Mouse (Mus musculus) embryonic facial prominence, embryonic 15.5 days (tissue): Measurements from ENCODE around the gene Capn15. TPM values are rescaled to one million over a fixed set of nuclear protein-coding genes. Genes with fewer than 3 reads are reported as not detected.

Experiments
- ATAC-seq: fragments of 200-750 bp; cut with Nextera tagmentation; 2 replicates; pipeline ENCODE4 v1.8.0; 2017; ENCODE audit warnings: low read depth, moderate TSS enrichment; ENCODE audit not compliant: insufficient number of reproducible peaks, low FRiP score, low TSS enrichment
- H3K27ac ChIP-seq: fragments of 300-500 bp; sonication (generic); replicated peaks from 2 replicates; pipeline ENCODE4 v1.5.1; 2015; ENCODE audit warnings: mild to moderate bottlenecking, inconsistent platforms
- H3K27me3 ChIP-seq: fragments of 300-500 bp; sonication (generic); 2 replicates; pipeline ENCODE4 v1.6.1; 2015; ENCODE audit warnings: inconsistent platforms
- H3K36me3 ChIP-seq: fragments of 300-500 bp; sonication (generic); 2 replicates; pipeline ENCODE4 v1.6.1; 2015; ENCODE audit warnings: mild to moderate bottlenecking, inconsistent platforms
- H3K4me1 ChIP-seq: fragments of 300-500 bp; sonication (generic); 2 replicates; pipeline ENCODE4 v1.6.1; 2015; ENCODE audit warnings: inconsistent platforms
- H3K4me2 ChIP-seq: fragments of 300-500 bp; sonication (generic); replicated peaks from 2 replicates; pipeline ENCODE4 v1.6.1; 2015; ENCODE audit warnings: mild to moderate bottlenecking, inconsistent platforms
- H3K4me3 ChIP-seq: fragments of 300-500 bp; sonication (generic); replicated peaks from 2 replicates; pipeline ENCODE4 v1.5.1; 2015; ENCODE audit warnings: mild to moderate bottlenecking, inconsistent platforms
- H3K9ac ChIP-seq: fragments of 300-500 bp; sonication (generic); 2 replicates; pipeline ENCODE4 v1.6.1; 2015; ENCODE audit warnings: inconsistent platforms
- H3K9me3 ChIP-seq: fragments of 300-500 bp; sonication (generic); replicated peaks from 2 replicates; pipeline ENCODE4 v1.6.1; 2016; ENCODE audit warnings: inconsistent platforms
- WGBS: fragments of 180-500 bp; shearing (Covaris S2); methylation state at CpG from one replicate; pipeline ENCODE4 v1.1.7; 2015; 5-methylcytosine and 5-hydroxymethylcytosine counted together
- polyA plus RNA-seq: library from polyadenylated mRNA; unstranded; fragments of >200 nt; fragmentation: Nextera tagmentation; extraction: Ambion mirVana; gene quantifications from 2 replicates; pipeline ENCODE4 v1.2.1, GENCODE M21; 2015

Capn15 gene
- polyA plus RNA-seq, 1 experiment from 2014 or later: 29.8 TPM

GRCm38 (mm10) chr17:25953161-25953560, 32.4 kb downstream of the Capn15 start:
- Histone ChIP-seq H3K4me3 (no peak overlapping the region), H3K9ac (no peak overlapping the region), H3K4me1 (peaks cover 15% of the 10 kb centered on the region), H3K4me2 (no peak overlapping the region), H3K27me3 (peaks cover 43% of the 10 kb centered on the region), H3K36me3 (peaks cover 8% of the 10 kb centered on the region; the same call in 1 of the 2 replicates), H3K9me3 (no peaks in the 10 kb centered on the region), H3K27ac (no peak overlapping the region)
- no peak for ATAC-seq
- WGBS: 76% methylated on average over 5 of the region's 5 CpGs

DNA sequence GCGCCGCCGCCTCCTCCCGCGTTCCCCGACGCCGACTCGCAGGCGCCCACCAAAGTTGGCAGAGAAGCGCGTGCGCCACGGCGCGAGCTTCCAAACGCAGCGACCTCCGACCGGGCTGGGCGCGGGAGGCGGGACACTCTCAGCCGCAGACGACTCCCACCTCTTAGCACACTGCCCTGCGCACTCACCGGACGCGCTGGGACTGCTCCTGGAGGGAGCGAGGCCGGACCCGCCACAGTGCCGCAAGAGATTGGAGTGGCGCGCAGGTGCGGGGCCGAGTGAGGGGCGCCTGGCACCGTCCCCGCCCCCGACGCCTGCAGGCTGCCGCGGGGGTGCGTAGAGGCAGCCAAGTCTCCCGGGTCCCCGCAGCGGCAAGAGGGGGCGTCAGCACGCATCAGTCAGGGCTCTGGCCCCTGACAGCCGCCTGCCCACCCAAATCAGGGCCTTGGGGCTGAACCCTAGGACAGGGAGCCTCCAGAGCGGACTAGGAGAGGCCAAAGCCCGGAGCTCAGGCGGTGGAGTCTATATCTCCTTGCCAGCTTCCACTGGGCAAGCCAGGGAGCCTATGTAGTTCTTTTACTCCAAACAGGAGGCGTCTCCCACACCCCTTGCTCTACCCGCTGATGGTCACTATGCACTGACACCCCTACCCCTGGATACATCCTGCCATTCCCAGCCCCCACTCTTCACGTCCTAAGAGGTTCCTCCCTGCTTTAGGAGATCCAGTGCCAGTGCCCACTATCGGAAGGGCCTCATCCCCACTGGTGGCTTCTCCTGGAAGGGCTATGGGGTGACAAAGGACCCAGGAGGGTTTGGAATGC, 33.6 kb downstream of the Capn15 start, which contains the start of gene A930017K11Rik:
Gene A930017K11Rik, minus strand, starts transcription at position 763 of the 821 bp plus-strand sequence.
- WGBS: 1% methylated on average over 58 of the region's 58 CpGs
- H3K27ac ChIP-seq: no peak within 1 kb of the TSS
- peaks cover 15% of the 10 kb centered on the region for H3K4me1 ChIP-seq
- peak within 1 kb of the TSS; percentile 80 for H3K4me2 ChIP-seq
- H3K9me3 ChIP-seq: no peaks in the 10 kb centered on the region
- H3K9ac ChIP-seq: peak within 1 kb of the TSS; percentile 10; the same call in 1 of the 2 replicates
- no peak for ATAC-seq
- peak within 1 kb of the TSS; percentile 42 for H3K4me3 ChIP-seq
- H3K27me3 ChIP-seq: peaks cover 43% of the 10 kb centered on the region
- no peaks in the 10 kb centered on the region for H3K36me3 ChIP-seq

DNA sequence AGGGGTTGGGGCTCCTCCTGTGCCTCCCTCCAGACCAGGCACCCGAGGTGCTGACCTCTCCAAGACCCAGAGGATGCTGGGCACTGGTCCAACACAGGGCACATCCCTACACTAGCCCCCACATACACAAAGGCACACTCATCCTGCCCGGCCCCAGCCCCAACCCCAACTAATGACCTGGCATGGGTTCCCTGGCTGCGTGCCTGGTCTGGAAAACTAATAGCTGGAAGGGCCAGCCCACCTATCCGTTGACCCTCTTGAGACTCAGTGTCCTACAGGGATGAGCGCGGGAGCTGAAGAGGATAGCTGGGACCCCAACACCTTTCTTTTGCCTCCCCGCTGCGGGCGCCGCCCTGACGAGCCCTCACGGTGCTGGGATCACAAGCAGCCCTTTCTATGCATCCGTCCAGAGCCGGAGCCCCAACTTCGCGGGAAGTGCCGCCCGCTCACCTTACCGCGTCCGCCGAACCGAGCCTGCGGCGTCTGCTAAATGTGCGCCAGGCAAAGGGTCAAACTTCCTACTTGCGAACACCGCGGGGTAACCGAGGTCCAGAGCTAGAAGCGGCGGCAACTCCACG, 34.3 kb downstream of the Capn15 start:
- peaks cover 15% of the 10 kb centered on the region for H3K4me1 ChIP-seq
- H3K36me3 ChIP-seq: no peaks in the 10 kb centered on the region
- H3K4me3 ChIP-seq: peak overlapping the region; percentile 42
- peak overlapping the region; percentile 80 for H3K4me2 ChIP-seq
- no peak overlapping the region for H3K27ac ChIP-seq
- H3K9ac ChIP-seq: peak overlapping the region; percentile 10; the same call in 1 of the 2 replicates
- H3K27me3 ChIP-seq: peaks cover 43% of the 10 kb centered on the region
- no peaks in the 10 kb centered on the region for H3K9me3 ChIP-seq
- ATAC-seq: no peak
- under 1% methylated on average over 33 of the region's 33 CpGs for WGBS

DNA sequence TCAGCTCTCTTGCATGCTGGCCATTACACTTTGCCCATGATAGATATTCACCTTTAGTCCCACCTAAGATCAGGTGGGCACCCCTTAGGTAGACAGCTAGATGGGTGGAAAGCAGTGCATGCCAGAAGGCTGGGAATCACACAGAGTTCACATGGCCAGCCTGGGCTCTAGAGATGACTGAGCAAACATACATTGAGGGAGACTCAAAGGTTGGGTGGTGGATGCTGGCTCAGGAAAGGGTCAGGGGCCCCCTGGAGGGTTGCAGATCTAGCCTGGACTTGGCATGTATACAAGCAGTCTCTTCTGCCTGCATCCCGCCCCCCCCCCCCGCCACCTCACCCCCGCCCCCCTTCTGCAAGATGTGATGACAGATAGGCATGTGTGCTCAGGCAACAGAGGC, 34.9 kb downstream of the Capn15 start:
- 7% methylated on average over 3 of the region's 3 CpGs for WGBS
- H3K4me2 ChIP-seq: no peak overlapping the region
- no peaks in the 10 kb centered on the region for H3K36me3 ChIP-seq
- no peaks in the 10 kb centered on the region for H3K9me3 ChIP-seq
- ATAC-seq: no peak
- peaks cover 15% of the 10 kb centered on the region for H3K4me1 ChIP-seq
- no peak overlapping the region for H3K9ac ChIP-seq
- no peak overlapping the region for H3K4me3 ChIP-seq
- H3K27me3 ChIP-seq: peaks cover 43% of the 10 kb centered on the region
- H3K27ac ChIP-seq: no peak overlapping the region

DNA sequence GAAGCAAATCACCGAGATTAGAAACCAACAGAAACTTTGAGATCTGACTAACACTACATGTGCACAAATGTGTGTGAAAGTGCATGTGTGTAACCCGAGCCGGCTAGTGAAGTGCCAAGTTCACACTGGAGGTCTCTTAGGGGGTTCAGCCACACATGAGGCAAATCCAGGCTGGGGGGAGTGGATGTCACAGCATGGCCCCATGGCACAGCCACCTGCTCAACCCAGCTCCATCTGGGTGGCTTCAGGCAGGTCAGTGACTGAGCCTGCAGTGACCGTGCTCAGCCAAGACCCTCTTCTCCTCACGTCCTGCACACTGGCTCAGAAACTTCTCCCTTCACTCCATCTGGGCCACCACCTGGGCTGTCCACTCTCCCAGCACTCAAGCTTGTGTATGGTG, 35.6 kb downstream of the Capn15 start:
- H3K27me3 ChIP-seq: peaks cover 43% of the 10 kb centered on the region
- H3K4me3 ChIP-seq: no peak overlapping the region
- H3K4me2 ChIP-seq: no peak overlapping the region
- 80% methylated on average over 5 of the region's 5 CpGs for WGBS
- ATAC-seq: no peak
- H3K9ac ChIP-seq: no peak overlapping the region
- peaks cover 15% of the 10 kb centered on the region for H3K4me1 ChIP-seq
- H3K27ac ChIP-seq: no peak overlapping the region
- no peaks in the 10 kb centered on the region for H3K36me3 ChIP-seq
- H3K9me3 ChIP-seq: no peaks in the 10 kb centered on the region

GRCm38 (mm10) chr17:25948051-25948450, 37.5 kb downstream of the Capn15 start:
- Histone ChIP-seq H3K27me3 (peaks cover 36% of the 10 kb centered on the region), H3K9ac (no peak overlapping the region), H3K4me2 (no peak overlapping the region), H3K4me3 (no peak overlapping the region), H3K27ac (no peak overlapping the region), H3K4me1 (peaks cover 15% of the 10 kb centered on the region), H3K36me3 (no peaks in the 10 kb centered on the region), H3K9me3 (no peaks in the 10 kb centered on the region)
- 78% methylated on average over 8 of the region's 8 CpGs for WGBS
- no peak for ATAC-seq

- H3K4me1 ChIP-seq: peaks cover 17% of the 10 kb centered on the region
- no peak overlapping the region for H3K4me2 ChIP-seq
- H3K27me3 ChIP-seq: peaks cover 31% of the 10 kb centered on the region
- no peak overlapping the region for H3K27ac ChIP-seq
- H3K9me3 ChIP-seq: no peaks in the 10 kb centered on the region
- H3K9ac ChIP-seq: no peak overlapping the region
- H3K36me3 ChIP-seq: no peaks in the 10 kb centered on the region
- ATAC-seq: no peak
- 88% methylated on average over 4 of the region's 4 CpGs for WGBS
- no peak overlapping the region for H3K4me3 ChIP-seq
Measured at GRCm38 (mm10) chr17:25947576-25947975, 38.0 kb downstream of the Capn15 start.

DNA sequence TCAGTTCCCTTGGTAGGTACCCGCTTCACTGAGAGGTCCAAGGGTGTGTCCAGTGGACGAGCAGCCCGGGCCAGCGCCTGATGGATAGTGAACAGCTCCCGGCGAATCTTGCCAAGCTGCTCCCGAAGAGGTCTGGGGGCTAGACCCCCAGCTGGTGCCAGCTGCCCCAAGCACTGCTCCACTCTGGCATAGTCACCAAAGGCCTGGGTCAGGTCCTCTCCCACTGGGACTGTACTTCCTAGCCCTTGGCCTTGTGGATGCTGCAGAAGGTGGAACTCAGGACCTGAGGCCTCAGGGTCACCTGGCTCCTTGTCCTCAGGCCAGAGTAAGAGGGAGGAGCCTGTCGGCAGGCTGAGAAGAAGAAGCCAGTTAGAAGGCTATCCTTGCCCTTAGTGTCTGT, 38.7 kb downstream of the Capn15 start:
- no peak for ATAC-seq
- peaks cover 19% of the 10 kb centered on the region for H3K4me1 ChIP-seq
- peaks cover 24% of the 10 kb centered on the region for H3K27me3 ChIP-seq
- no peaks in the 10 kb centered on the region for H3K9me3 ChIP-seq
- H3K36me3 ChIP-seq: no peaks in the 10 kb centered on the region
- H3K9ac ChIP-seq: no peak overlapping the region
- no peak overlapping the region for H3K4me2 ChIP-seq
- WGBS: 74% methylated on average over 8 of the region's 8 CpGs
- H3K27ac ChIP-seq: no peak overlapping the region
- H3K4me3 ChIP-seq: no peak overlapping the region

DNA sequence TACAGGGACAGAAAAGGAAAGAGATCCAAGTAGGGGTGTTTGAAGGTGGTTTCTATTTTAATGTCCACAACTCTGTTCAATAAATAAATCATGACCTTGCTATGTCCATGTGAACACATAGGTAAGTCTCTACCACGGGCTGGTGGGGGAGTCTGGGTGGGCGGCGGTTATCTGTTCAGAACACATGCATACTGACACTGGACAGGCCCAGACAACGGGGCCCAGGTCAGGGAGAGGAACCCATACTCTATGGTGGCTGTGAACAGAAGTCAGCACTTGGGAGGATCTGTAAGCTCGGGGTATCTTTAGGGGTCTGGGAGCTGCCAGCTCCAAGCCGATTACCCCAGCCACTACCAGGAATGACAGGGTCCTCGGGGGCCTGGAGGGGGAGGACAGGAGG, 39.2 kb downstream of the Capn15 start:
- Histone ChIP-seq H3K27me3 (peaks cover 19% of the 10 kb centered on the region), H3K36me3 (no peaks in the 10 kb centered on the region), H3K9ac (no peak overlapping the region), H3K4me2 (no peak overlapping the region), H3K4me1 (peaks cover 14% of the 10 kb centered on the region), H3K4me3 (no peak overlapping the region), H3K9me3 (no peaks in the 10 kb centered on the region), H3K27ac (no peak overlapping the region)
- 77% methylated on average over 7 of the region's 7 CpGs for WGBS
- no peak for ATAC-seq

- Histone ChIP-seq H3K9me3 (no peaks in the 10 kb centered on the region), H3K27ac (no peak overlapping the region), H3K4me3 (no peak overlapping the region), H3K4me2 (no peak overlapping the region), H3K9ac (no peak overlapping the region), H3K36me3 (no peaks in the 10 kb centered on the region), H3K4me1 (peaks cover 17% of the 10 kb centered on the region), H3K27me3 (peaks cover 11% of the 10 kb centered on the region)
- ATAC-seq: no peak
- 66% methylated on average over 9 of the region's 9 CpGs for WGBS
Measured at GRCm38 (mm10) chr17:25945517-25946155, 40.0 kb downstream of the Capn15 start.

DNA sequence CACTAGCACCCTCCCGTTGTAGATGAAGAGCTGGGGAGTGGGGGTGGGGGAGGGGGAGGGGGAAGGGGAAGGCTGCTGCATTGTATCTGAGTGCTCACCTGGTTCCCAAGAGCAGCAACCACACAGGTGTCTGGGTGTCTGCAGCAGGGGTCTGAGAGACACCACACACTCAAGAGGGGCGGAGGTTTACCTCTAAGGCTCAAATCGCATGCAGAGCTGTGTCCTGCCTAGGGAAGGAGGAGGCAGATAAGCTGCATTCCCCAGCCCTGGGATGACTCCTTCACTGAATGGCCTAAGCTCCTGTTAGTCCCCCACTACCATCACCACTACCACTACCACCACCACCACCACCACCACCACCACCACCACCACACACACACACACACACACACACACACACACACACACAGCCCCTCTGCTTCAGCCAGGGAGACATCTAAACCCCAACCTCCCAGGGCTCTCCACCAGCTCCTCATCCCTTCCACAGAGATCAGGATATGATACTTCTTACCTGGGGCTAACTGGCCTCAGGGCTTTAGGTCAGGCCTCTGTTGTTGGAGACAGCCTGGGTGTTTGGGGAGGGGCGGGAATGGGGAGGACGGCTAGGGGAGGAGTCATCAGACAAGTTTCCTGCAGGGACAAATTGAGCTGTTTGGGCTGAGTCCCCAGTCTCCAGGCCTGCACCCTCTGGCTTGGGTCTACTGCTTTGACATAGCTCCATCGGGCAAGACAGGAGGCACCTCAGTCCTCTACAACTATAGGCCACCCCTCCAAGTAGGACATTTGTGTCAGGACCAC, 41.0 kb downstream of the Capn15 start, which contains the start of the genes Pigq and Nhlrc4:
Gene Pigq, minus strand, starts transcription at position 571 of the 798 bp plus-strand sequence.
Gene Nhlrc4, minus strand, starts transcription at position 596 of the 798 bp plus-strand sequence.
- H3K4me3 ChIP-seq: no peak within 1 kb of the TSS
- no peak within 1 kb of the TSS for H3K9ac ChIP-seq
- H3K27me3 ChIP-seq: 0 out of 2 replicates have a peak, but pooled peaks cover under 1% of the 10 kb centered on the region
- H3K4me1 ChIP-seq: peaks cover 23% of the 10 kb centered on the region
- 50% methylated on average over 6 of the region's 6 CpGs for WGBS
- ATAC-seq: no peak
- H3K27ac ChIP-seq: no peak within 1 kb of the TSS
- H3K4me2 ChIP-seq: no peak within 1 kb of the TSS
- no peaks in the 10 kb centered on the region for H3K9me3 ChIP-seq
- H3K36me3 ChIP-seq: no peaks in the 10 kb centered on the region
